Mouse (Mus musculus) thymus, postnatal 25 days (tissue): ENCODE data around the gene Boc.
"Not testable (repeated sequence)": the region's sequence is repeated elsewhere in the genome, so short reads cannot be mapped to it uniquely, and the experiment has no call there.

Experiments
- DNase-seq: peaks from one replicate; pipeline ENCODE4 v3.0.0; 2022

Boc gene

DNA sequence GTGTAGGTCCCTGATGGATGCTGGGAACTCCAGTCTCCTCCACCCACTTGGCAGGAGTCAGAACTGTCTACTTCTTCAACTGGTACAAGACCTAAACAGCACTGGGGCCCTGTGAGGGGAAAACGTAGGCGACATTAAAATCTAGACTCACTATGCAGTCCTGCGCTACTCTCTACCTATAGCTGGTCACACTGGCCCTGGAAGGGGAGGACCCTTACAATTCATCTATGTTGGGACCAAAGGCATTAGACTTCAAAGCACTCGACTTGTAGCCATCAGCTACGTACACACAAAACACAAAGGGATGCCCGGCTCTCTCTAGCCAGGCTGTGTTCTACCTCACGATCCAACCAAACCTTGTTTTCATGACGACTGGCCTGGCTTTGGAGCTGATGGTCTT is 73.0 kb downstream of the Boc start:
- DNase-seq: no peak

DNA sequence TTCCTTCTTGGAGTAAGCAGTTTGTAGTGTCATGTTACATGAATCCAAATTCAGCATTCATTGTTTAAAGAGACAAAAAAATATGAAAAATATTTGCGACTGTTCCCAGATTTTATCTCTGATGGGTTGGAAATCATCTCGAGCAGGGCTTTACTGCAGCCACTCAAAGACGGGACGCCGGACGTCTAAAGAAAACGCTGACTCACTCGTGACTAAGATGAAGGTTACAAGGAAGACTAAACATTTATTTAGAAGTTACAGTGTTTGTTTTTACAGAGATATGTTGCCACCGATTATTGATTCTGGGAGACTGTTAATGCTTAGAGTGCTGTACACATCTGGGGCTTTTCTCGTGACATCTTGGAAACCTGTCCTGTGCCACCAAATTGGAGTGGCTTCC is 73.9 kb downstream of the Boc start:
- no peak for DNase-seq

DNA sequence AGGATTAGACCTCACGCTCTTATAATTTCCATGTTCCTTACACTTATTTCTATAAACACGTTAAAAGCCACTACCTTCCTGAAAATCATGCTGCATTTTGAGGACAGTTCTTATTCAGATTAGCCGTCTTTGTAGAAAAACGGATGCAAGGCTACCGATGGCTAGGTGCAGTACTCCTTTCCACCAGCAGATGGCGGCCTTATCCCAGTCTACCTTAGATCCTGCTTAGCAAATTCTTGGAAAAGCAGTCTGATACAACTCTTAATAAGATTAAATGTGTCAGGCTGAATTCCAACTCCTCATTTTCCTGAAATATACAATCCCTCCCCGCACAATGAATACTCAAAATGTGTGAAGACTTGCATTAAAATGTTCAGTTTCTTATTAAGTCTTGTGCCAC is 74.6 kb downstream of the Boc start:
- DNase-seq: peak; percentile 58

DNA sequence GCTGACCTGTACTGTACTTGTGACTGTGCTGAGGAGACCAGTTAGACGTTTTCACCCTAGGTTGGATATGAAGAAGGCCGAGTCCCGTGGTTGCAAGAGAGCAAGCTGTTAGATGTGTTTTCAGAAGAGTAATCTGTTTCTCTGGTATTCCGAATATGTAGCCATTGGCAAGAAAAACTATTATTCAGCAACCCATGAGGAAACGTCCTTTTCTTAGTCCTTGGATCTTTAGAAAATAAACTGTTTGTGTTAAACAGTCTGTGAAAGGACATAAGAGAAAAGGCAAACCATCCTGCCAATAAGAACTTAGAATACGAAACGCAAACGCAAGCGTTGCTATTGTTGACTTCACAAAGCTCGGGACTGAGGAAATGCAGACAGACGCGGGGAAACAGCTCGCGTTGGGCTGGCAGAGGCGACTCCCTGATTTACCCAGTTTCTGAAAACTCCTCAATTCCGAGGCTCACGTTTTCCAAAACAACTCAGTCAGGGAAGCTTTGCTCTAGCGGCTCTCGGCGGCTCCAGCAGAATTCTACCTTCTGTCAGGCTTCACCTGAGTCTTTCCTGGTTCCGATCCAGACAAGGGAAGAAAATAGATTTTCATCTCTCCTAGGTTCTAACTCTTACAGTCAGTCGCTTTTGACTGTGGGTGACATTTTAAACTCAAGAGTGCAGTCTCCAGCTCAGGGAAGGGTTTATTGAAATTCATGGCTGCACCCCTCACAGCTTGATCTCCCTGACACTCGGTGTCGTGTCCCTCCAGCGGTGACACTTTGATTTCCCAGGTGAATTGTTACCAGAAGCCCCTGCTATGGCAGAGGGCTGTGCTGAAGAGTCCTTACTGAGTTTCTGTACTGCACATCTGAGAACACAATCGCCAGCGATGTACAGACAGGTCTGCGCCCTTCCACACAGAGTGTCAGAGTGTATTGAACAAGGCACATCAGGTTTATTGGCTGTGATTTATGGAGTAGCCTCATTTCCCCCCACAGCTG is 76.8 kb downstream of the Boc start:
- DNase-seq: no peak

DNA sequence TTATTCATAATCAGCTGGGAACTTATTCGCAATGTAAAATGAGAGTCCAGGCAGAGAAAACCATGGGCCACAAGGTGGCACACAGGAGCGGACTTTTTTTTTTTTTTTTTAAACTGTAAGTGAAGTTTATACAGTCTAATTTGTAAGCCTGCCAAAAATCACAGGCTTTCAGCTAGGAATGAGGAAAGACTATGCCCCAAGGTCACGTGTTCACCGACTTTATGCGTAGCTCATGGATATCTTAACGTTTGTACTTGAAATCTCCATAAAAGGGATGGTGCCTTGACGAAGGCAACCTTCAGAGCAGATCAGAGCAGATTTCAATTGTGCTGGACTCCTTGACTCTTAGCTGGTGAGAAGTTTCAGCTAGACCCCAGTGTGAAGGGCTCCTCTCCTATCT is 78.1 kb downstream of the Boc start:
- DNase-seq: no peak

DNA sequence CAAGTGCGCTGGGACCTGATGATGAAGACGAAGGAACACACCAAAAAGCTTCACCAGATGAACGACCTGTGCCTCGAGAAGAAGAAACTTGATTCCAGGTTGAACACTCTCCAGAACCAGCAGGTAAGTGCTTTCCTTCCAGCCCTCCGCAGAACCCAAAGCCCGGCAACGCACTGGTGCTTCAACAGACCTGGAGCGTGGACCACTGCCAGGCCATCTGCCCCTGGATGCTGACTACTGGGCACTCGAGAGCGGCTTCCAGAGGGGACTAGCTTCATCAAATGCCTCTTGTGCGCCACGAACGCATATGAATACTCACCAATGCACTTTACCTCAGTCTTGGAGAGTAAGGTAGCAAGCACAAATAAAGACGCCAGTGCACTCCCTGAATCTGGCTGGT is 78.8 kb downstream of the Boc start:
- no peak for DNase-seq

DNA sequence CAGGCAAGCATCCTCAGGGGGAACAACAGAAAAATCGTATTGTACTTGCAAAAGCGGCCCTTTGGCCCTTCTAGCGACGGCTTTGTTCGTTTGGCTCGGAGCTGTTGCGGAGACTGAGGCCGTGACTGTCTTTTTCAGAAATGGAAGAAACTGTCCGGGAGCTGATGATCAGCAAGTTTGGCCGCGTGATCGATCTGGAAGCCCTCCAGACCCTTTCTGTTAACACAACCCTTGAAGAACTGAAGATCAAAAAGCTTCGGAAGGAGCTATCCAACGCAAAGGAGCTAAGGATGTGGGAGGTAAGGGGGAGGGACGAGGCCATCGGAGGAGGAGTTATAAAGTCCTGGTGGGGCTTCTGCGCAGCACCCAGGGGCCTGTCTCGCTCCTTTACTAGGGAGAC is 79.9 kb downstream of the Boc start:
- no peak for DNase-seq

DNA sequence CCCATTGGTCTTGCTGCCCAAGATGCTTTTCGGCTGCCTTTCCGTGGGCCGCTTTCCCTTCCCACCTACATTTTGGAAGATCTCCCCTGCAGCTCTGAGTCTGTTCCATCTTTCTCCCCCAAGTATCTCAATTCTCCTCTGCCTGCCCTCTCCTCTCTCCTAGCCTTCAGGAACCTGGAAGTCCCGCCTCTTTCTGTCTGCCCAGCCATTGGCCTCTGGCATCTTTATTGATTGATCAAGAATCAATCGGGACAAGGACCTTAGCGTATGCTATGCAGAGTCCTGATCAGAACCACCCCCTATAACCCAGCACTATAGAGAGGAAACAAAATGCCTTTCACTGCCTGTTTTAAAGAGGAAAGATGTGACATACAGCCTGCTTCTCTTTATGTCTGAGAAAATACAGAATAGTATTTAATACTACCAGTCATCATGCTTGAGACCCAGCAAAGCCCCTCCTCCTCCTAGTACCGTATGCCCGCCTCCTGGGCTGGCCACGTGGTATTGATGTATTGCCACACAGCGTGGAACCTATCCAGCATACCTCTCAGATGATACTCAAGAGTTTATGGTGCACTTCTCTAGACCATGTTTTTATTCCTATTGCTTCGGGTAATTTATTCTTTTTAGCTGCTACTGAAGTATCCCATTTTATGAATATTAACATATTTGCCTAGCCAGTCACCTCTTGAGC is 82.9 kb downstream of the Boc start:
- no peak for DNase-seq

DNA sequence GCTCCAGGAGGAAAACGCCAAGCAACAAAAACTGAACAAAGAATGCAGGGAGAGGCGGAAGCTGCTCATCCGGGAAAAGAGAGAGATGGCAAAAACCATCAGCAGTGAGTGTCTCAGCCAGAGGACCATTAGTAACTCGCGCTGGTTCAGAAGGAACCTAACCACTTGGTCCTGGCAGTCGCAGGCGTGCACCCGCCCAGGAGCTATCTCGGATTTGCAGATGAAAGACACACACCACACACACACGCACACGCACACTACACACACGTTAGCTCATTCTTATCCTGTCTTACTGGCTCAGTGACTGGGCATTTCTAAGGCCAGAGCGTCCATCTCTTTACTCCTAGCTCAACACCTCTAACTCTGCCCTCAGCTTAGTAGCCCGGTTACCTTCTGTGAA is 83.4 kb downstream of the Boc start:
- no peak for DNase-seq

DNA sequence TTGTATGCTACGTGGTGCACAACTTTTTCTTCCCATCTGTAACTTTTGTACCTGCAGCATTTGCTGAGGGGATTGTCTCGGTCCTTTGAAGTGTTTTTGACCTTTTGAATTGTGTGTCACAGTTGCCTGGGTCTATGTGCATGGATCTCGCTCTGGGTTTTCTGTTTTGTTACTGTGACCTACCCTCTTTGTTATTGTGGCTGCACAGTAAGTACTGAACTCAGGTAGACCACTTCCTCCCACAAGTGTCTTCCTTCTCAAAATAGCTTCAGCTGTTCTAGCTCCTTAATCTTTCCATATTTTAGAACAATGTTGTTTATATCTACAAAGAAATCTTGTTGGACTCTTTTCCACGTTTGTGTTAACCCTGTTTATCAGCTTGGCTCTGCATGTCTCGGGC is 97.8 kb downstream of the Boc start:
- no peak for DNase-seq

DNA sequence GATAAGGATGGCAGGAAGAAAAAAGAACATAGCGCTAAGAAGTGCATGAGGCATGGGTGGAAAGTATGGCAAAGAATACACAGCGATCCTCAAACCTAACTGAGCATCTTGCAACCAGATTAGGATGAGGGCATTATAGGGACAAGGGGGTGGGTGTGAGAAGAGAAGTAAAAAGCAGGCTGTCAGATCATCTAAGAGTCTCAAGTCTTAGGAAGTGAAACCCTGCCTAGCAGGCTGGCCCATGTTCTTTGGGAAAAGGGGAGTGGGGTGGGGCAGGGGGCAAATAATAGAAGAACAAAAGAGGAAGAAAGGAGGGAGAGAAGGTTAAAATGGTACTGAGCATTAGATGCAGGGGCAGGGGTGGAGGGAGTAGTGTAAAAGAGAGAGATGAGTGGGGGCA is 99.9 kb downstream of the Boc start:
- DNase-seq: no peak

DNA sequence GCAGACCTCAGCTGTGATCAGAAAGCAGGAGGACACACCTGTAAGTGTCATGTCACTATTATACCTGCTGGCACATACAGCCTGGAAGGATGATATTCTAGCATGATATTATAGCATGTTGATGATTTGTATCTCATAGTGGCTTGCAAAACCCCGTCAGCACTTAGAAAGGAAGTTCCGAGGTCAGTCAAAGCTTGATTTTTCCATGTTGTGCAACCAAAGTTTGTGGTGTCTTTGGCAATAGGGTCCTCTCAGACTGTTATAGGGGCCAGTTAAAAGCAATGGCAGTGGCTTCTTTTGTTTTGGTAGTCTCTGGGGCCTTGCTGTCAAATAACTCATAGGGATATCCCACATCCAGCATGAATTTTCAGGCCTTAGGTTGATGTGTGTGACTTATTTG is 100.8 kb downstream of the Boc start:
- no peak for DNase-seq

DNA sequence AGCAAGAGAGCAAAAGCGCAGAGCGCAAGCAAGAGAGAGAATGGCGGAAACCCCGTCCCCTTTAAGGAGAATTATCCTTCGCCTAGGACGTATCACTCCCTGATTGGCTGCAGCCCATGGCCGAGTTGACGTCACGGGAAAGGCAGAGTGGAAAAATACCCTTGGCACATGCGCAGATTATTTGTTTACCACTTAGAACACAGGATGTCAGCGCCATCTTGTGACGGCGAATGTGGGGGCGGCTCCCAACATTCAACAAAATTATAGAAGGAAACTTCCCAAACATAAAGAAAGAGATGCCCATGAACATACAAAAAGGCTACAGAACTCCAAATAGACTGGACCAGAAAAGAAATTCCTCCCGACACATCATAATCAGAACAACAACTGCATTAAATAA is 116.8 kb downstream of the Boc start:
- DNase-seq: not testable (repeated sequence)

DNA sequence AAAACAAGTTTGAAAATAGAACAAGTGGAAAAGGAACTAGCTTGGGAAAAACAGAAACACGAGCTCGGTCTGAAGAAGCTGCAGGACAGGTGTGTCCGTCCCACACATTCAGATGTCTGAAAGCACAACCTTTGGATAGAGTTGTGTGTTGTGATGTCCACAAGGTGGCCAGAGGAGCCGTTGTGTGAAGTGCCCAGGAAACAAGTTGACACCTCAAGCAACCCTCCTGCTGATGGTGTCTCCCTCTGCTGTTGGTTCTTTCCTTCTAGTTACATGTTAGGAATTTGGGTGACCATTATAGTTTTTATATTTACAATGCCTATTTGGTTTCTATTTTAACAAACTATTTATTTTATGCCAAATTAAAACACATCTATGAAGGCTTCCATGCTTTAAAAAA is 123.2 kb downstream of the Boc start:
- no peak for DNase-seq
